Mouse (Mus musculus) bone marrow, adult 2 months (tissue): ENCODE data around the gene Lima1.

Experiments used
- CTCF ChIP-seq: fragments of 200-500 bp; IDR thresholded peaks from 2 replicates; pipeline ENCODE4 v1.5.1; 2011; ENCODE audit warnings: low read length, control low read depth; ENCODE audit not compliant: control insufficient read depth, insufficient read depth
- POLR2A ChIP-seq: fragments of 200-500 bp; IDR thresholded peaks from 2 replicates; pipeline ENCODE4 v1.6.1; 2011; ENCODE audit warnings: low read depth, mild to moderate bottlenecking, control low read depth, low read length, borderline replicate concordance; ENCODE audit not compliant: control insufficient read depth

GRCm38 (mm10) chr15:99907041-99907440, 31.8 kb upstream of the Lima1 start:
- TF ChIP-seq POLR2A: no peak
- no peak for TF ChIP-seq CTCF
